Mouse (Mus musculus): ENCODE results near the gene Fcgr2b.

DNA sequence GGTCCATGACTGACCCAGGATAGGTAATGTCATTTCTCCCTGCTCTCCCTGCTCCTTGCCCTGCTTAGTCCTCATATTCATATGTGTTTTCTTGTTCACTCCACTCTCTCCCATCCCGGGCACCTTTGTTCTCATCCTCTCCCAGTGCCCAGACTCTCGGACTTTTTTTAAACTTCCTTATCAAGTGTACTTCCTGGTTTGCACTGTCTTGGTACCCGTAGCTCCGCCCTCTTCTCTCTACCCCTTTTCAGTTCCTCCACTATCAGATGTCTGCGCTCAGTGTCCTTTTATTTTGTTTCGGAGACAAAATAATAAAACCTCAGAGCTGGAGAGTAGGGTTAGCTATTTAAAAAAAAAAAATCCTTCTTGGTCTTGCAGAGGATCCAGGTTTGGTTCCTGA, 51.9 kb downstream of the Fcgr2b start:
- TF ChIP-seq MAX (IDR thresholded peaks at IDR 0.05; ENCODE audit: low read depth) (no peak), POLR2A (IDR thresholded peaks at IDR 0.05; ENCODE audit: insufficient read length, low read depth) (no peak), USF1 (IDR thresholded peaks at IDR 0.05; ENCODE audit: low read depth) (no peak), POLR2AphosphoS2 (IDR thresholded peaks at IDR 0.05; ENCODE audit: insufficient read length, low read depth) (no peak), MYOD1 (IDR thresholded peaks at IDR 0.05; ENCODE audit: control insufficient read depth in 1 of 3, insufficient read length in 2 of 3, low read depth in 2 of 3) (no peak), E2F4 (IDR thresholded peaks at IDR 0.05; ENCODE audit: insufficient read depth) (no peak), TCF12 (IDR thresholded peaks at IDR 0.05; ENCODE audit: insufficient read depth, poor library complexity, severe bottlenecking) (no peak)
